Mouse (Mus musculus) mouse embryonic stem cell (cell line): ENCODE data around the gene Gm17949.

ENCODE experiments used
- in situ Hi-C, 2 experiments: fragments of 300-500 bp; cut with MboI; formaldehyde crosslinking; loops; 1 replicate in 1 of 2; 3 replicates in 1 of 2; pipeline ENCODE4 v1.14.3; 2019 to 2020; ENCODE audit warnings: low sequenced_read_pairs in 2 of 2, low pct_unique_long_range_greater_than_20kb in 1 of 2, mixed read lengths in 1 of 2; ENCODE audit not compliant: unreplicated experiment in 1 of 2

Gm17949 gene

DNA sequence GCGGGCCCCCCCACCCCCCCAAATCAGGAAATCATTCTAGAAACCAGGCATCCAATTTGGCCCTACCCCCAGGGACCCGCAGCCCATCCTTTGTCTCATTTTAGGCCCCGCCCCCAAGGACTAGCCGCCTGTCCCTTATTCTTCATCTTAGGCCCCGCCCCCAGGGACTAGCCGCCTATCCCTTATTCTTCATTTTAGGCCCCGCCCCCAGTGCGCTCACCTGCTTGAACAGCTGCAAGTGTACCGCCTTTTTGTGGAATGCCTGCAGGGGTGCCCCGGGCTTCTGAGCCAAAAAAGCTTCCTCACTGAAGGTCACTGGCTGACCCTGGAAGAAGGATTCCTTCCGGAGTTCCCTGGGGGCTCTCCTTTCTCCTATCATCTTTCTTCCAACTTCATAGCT is 59.4 kb downstream of the Gm17949 start:
- in situ Hi-C loops: no loop called here
